Mouse (Mus musculus) c-Kit-negative CD71-positive TER-119-positive erythroid progenitor cells, embryonic 14.5 days (primary cell): ENCODE measurements at regions not wholly inside any gene's neighbourhood (a gene's known extent, or its start where the extent isn't known, plus 50 kb on each side); places are given as distances from the start of the nearest gene placed in this dataset.

Experiments used
- DNase-seq: peaks from one replicate; pipeline ENCODE4 v3.0.0-alpha.2; 2013; ENCODE audit warnings: low read depth, low spot score

DNA sequence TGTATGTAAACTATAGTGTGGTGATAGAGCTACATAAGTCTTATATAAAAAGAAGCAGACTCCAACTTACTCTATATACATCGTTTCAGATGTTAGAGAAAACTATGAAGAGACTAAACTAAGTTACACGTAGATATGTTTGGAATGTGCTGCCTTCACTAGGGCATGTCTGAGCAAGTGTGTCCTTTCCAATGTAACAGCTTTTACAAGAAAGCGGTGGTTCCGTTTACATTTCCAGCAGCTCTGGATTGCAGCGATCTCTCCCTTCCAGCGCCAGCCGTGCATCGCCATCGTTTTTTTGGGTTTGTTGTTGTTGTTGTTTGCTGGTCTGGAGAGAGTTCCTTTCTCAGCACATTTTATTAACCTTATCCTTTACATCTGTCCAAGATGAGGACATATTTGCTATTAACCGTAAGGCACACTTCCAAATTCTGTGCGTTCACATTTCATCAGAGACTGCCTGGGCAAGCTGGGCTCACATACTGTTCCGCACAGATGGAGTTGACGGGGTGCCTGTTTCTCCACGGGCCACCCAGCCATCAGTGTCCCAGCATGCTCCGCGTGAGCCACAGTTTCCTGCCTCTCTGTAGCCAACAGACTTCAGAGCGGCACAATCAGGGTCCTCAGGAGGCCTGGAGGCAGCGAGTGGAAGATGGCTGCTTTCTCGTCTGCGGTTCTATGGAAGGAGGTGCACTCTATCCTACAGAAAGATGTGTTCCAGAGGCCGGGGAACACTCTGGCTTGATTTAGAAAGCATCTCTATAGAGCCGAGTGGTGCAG lies 125.2 kb upstream of the Map1b start:
- no peak for DNase-seq

DNA sequence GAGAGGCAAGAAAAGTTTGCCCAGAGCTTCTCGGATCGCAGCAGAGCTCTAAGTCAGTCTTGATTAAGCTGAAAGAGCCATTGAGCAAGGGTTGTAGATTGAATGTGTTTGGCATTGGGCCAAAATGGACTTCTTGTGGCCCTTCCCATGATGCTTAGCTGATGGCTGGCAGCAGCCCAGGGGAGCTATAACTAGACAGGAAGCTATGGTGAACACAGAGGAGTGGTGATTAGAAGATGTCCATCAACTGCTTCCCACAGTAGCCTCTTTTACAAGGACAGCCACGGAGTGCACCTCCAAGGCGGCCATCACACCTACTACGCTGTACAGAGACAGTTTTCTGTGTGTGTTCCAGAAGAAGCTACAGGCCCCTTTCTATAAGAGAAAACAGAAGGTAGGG lies 116.4 kb upstream of the Map1b start:
- DNase-seq, result no peak

DNA sequence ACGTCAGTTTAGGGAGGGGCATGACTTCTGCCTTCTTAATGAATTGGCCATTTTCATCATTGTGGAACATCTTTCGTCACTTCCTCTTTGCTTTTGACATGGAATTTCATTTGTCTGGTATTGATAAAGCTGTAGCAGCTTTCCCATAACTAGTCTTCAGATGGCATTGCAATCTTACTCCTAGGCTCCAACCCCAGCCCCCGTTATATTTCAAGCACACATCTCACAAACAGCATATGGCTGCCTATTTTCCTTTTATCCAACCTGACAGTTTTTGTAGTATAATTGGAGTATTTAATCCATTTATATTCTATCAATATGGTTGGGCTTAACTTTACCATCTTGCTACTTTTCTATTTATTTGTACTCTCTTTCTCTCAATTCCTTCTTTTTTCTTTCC lies 114.5 kb upstream of the Map1b start:
- no peak for DNase-seq

DNA sequence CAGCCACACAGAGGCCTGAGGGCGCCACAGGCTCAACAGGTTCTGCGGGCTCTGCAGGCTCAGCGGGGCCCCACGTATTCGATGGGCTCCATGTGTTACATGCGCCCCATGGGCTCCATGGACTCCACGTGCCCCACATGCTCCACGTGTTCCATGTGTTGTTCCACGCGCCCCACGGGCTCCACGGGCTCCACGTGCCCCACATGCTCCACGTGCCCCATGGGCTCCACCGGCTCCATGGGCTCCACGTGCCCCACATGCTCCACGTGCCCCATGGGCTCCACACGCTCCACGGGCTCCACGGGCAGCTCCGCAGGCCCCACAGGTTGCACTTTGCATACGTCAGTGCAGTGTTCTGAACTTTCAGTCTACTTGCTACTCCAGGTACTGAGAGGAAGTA lies 114.0 kb upstream of the Map1b start:
- no peak for DNase-seq

DNA sequence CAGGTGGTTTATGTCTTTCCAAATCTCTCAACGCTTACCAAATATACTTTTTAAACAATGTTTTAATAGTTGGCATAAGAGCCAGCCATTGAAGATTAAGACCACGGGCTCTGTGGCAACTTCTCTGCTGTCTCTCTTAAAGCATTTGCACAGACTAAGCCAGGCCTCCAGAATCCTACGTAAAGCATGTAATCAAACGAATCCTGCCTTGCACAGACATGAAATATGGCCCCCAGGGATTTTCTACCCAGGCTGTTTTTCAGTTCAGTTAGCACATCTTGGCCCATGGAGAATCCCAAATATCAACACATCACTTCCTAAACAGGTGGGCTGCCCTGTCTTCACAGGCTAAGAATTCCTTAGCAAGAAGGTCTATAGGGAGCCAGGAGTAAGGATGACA lies 108.9 kb upstream of the Map1b start:
- DNase-seq, result no peak

DNA sequence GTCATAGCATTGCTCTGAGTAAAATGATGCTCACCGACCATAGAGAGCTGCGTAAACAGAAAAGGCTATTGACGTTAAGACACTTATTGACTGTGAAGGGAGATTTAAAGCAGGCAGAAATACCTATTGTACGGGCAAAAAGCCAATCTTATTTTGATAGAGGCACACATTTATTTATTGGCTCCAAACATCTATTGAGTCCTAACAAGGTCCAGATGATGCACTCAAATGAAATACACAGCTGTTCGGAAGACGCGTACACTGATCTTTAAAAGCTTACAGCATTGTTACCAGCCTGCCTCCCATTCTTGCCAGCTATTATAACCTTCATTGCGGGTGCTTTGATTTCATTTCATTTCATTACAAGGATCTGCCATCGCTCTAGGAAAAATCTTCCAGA lies 102.0 kb upstream of the Map1b start:
- DNase-seq, result no peak

DNA sequence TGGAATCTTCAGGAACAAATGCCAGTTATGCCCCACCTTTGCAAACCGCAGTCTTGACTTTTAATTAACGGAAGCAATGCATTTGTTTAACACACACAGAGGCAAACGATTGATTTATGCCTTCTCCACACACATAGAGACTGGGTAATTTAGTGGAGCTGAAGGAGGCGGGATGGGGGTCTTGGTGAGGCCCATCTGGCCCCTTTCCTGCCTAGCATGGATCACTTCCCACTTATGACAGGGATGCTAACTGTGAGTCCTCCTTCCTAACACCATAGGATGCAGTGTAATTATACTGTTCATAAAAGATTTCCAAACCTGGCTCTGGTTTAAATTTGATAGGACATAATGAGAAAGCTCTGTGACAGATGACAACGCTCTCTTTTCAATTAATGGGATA lies 101.1 kb upstream of the Map1b start:
- DNase-seq, result no peak

DNA sequence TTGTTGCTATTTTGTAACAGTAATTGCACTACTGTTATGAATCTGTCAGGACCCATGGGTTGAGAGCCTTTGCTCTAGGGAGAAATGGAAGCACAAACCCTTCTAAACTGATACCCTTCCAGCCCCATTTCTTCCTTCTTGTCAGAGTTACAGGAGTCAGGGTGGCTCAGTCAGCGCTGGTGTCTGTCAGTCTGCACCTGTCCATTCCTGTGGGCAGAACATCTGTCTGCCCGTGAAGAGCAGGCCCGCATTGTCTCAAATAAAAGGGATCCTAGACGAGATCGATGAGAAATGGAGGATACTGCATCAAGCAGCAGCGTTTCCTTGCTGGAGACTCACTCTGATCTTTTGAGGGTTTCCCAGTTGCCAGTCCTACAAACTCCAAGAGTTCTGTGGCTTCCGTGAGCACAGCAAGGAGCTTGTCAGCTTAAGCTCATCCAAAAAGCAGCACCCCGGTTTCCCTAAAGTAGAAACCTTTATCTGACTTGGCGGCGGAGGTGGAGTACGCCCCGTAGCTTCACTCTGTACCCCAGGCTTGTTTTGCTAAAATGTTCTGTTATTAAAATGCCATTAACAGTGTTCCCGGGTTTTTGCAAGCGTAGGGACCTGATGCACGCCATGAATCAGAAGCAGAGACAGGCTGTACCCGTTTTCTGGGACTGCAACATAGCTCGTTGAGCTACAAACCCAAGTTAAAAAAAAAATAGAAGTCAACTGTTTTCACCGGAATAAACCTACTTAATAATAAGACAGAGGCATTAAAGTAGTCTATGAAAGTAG lies 95.6 kb upstream of the Map1b start:
- no peak for DNase-seq

DNA sequence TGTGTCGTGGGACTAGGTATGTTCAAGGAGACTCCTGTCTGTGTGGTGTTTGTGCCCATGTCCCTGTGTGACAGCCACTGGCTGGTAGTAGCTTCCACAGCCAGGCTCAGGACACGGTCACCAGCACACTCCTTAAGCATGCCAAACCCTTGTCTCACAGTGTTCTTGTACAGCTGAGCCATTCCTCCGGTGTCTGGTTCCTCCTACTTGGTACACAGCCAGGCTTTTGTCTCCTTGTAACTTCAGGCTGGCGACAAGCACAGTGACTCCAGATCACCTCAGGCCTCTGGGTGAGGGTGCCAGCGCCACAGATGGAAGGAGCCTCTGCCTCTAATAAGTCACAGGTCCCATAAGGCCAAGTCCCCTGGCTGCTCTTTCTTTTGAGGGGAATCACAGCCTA lies 94.2 kb upstream of the Map1b start:
- no peak for DNase-seq

DNA sequence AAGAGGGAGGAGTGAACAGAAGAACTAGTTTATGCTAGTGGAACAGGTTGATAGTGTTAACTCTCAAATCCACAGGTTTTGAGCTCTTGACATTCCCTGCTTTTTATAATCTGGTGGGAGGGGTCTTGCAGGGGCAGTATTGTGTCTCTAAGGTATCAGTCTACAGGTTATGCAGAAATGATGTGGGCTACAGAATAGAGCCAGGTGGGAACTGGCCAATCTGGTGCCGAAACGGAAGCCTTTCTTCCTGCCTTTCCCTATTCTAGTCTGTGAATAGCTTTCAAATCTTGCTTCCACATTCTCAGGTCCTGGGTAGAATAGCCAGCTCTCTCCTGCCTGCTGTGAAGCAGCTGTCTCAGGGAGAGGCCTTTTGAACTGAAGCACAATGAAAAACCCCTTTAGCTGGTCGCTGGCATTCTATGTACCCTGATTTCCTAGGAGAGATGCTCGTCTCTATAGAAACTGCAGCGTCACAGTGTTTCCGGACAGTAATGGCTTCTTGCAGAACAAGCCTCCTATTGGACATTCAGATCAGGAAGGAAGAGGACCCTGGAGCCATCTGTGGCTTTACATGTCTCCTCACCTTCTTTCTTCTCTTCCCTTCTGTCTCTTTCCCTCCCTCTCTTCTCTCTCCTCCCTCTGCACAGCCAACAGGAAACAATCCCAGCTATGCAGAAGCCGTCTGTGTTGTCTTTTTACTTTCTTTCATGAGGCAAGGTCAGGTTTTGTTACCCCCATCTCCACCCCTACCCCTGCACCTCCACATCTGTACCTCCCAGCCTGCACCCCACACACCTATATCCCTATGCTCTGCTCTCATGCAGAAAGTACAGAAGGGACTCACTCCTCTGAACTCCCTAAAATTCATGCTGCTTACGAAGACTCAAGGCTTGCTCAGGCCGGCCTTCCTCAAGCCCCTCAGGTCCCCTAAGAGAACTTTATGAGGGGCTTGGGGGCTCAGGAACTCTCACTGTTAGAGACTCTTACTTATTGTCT lies 93.1 kb upstream of the Map1b start:
- DNase-seq, result no peak

DNA sequence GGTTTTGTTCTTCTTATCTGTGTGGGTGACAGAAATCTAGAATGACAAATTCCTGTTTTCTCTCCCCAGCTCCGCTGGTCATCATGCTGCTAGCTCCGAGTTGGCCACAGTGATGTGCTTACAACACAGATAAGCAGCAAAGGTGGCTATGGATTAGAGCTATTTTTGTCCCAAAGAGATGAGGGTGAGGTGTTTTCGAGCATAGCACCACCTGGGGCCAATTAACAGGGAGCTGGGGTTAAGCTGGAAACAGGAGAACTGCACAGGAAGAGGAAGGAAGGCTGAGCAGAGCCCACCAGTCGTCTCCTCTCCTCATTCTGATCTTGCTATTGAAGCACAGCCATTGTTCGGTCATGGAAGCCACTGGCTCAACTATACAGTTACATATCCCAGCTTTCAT lies 92.3 kb upstream of the Map1b start:
- no peak for DNase-seq

DNA sequence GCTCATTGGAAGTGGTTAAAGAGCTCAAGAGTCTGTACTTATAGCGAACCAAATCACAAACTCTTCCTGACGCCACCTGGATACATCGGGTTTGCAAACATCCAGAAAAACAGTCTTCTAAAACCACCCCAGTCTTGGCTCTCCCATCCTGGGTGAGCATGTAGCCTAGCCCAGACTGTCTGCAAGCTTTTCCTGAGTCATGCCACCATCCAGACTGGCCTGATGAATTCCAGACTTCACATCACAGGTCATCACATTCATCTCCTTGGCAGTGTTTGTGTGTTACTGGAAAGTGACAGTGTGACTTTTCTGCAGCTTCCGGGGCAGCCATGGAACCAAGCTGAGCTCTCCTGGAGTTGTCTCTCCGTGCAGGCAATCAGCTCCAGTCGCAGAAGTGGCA lies 90.9 kb upstream of the Map1b start:
- no peak for DNase-seq

DNA sequence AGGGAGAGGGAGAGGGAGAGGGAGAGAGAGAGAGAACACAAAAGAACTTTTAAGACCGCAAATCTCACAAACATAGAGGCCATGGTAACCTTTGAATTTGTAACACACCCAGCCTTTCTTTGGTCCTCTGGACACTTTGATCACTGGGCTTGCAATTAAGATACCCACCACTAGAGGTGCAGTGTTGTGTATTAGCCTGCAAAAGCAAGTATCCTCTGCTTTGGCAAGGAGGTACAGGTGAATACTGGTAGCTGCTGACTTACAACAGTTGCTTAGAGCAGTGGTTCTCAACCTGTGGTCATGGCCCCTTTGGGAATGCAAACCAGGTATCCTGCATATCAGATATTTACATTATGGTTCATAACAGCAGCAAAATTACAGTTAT lies 90.3 kb upstream of the Map1b start:
- no peak for DNase-seq

DNA sequence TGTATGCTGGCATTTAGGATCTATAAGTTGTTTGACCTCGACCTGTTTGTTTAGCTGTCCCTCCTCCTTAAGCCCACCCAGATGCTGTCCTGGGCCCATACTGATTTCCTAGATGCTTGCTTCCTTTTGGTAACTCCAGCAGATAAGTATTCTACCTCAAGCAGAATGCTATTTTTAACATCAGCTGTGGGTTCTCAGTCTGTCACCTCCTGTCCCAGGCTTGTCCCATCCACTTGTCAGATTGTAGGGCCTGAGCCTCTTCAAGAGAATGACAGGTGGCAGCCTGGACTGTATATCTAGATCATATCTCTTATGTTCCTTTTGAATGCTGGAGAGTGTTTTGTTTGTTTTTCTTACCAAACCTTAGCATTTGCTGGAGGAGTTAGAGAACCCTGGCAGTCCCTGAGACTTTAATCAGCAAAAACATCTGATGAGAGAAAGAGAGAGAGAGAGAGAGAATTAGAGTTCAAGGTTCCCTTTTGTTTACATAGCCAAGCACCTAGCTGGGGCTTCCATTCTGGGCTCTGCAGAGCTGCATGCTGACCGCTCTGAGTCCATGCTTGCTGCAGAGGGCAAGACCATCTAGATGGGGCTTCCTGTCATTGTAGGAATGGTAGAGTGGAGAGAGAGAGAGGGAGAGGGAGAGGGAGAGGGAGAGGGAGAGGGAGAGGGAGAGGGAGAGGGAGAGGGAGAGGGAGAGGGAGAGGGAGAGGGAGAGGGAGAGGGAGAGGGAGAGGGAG lies 89.7 kb upstream of the Map1b start:
- no peak for DNase-seq

DNA sequence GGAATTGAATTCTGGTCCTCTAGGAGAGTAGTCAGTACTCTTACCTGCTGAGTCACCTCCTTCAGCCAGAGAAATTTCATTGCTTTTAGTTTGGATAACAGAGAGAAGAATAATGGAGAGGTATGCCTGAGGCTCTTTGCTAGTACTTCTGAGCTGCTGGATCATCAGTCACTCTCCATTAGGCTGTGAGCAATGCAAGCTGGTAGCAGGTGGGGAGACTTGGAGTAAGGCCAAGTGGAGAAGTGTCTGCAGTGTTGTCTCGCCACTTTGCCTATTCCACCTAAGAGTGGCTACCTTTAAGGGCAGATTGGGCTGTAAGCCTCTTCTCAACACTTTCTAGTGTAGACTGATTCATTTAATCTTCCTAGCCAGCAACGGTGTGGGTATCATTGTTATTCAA lies 81.6 kb upstream of the Map1b start:
- DNase-seq, result no peak

DNA sequence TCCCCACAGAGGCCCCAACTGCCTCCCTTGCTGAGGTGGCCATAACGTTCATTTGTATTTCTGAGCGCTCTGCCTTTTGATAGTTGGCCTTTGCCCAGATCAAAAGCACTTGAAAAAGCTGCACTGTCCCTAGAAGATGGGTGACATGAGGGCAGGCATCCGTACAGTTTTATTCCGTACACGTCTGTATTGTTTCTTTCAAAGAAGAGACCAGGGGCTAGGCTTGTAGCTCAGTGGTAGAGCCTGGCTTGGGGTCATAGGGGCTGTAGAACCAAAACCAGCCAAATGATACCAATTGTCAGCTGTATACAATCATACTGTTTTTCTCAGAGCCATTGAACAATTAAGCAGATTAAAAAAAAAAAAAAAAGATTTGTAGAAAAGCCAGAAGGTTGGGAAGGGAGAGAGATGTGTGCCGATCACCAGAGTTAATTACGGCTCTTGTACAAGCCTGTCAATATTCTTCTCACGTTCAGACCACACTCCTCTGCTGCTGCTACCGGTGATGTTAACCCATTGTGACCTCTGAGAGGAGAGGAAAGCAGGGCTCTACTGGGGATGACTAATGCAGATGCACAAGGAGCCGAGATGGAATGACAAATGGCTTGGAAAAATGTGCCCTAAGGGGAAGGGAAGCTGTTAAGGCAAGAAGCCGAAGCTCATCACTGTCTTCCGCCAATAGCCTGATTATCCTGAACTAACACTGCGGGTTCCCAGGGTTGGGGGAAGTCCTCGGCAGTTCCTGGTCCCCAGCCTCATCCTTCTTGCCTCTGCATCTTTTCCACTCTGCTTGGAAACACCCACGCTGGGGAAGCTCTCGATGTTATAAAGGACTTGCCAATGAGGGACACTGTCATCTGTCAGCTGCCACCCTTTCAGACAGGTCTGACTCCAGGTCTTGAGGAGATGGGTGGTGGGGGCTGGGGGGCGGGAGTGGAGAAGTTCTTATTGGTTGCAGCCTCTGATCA lies 77.8 kb upstream of the Map1b start:
- DNase-seq, result no peak

DNA sequence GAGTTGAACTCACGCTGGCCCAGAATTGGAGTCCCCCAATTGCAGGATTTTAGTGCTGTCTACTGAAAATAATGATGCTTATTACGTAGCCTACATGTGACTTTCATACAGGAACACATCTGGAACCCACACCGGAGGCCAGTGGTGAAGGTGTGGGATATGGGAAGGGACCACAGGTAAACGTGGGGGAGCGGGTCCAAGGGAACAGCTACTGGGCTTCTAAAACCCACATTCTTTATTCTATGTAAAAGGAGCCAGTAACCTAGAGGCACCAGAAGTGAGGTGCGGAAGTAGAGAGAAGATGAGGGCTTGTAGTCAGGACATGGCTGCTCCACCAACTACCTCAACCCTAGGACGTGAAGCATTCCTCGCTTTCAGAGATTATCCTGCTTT lies 76.9 kb upstream of the Map1b start:
- DNase-seq, result no peak

DNA sequence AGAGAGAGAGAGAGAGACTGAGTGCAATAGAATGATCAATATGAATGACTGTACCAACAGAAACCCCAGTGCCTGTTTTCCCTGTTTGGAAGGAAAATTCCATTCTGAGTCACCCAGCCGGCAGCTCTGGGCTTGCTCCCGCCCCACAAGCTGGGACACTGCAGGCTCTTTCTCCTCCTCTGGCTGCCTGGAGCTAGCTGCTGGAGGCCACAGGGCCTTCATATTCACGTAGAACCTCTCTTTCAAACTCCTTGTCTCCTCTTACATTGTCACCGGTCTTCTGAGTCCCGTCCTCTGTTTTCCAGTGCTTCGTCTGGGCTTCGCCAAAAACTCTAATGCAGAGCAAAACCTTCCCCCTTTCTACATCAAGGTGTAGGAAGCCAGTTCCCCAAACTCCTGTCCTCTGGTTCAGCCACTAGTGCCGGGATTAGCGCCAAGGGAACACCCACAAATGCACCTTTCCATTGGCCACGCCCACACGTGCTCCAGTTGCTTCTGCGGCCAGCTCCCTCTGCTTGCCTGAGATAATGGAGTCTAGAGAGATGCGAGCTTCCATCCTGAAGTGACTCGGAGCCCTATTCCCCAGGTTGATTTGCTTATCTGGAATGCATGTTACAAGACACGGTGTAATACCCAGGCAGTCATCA lies 76.4 kb upstream of the Map1b start:
- no peak for DNase-seq

DNA sequence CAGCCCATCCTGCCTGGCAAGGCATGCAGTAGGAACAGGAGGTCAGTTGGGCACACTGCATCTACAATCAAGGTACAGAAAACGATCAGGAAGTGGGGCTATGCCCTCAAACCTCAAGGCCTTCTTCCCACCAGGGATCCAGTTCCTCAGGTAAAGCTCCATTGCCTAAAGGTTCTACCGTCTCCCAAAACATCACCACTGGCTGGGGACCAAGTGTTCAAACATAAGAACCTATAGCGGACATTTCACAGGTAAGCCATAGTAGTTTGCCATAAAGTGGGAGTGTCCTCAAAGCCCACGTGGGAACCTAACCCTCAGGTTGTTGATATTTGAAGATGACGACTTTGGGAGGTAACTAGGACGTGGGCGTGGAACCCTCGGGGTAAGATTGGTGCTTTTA lies 72.3 kb upstream of the Map1b start:
- no peak for DNase-seq

DNA sequence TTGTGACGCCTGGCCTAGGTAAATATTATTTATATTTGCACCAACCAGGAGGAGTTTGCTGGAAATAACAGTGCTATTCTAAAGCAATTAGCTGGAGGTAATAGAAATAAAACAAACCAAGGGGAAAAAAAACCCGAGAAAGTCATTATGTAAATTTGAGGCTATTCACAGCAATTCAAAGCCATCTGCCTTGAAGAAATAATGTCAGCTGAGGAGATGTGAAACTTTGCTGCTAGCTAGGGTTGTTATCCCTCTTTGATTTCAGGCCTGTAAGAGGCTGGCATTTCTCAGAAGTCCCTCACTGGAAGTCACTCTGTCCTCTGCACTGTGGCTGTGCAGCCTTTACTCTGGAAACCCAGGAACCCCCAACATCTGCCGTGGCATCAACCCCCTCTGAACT lies 67.5 kb upstream of the Map1b start:
- DNase-seq, result no peak
